ENCODE assay signal across 18 mouse cellular contexts in the genomic region with DNA sequence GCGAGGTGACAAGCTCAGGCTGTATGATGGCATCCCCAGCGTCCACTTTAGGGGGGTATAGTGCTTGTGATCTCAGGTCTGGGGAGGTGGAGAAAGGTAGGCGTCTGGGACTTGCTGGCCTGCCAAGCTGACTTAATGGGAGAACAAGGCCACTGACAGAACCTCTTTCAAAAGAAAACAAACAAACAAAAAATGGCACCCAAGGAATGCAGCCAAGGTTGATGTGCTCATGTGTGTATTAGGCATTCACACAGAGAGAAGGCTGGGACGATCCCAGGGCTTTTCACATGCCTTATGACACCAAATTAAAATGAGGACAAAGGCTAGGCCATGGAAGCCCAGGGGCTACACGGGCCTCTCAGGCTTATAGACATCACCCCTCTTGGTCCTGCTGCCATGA.
DNase-seq lines count a peak whose midpoint lies in the region; ATAC-seq and TF ChIP-seq lines count a peak whose summit lies in the region.
"Had no signal": no experiment of that assay in that cellular context is flagged by ENCODE, and none has a peak within 500 bp of the region (broad histone marks: within the 10 kb centered on the region; RNA-seq: fewer than 3 reads in every experiment).

No protein-coding gene starts in this region.

- no peak overlapping the region for H3K9ac ChIP-seq in hindbrain, embryonic 13.5 days
- no peak overlapping the region for H3K9ac ChIP-seq in hindbrain, embryonic 11.5 days (ENCODE audit: low read depth, low read length)
- no peak overlapping the region for H3K9ac ChIP-seq in midbrain, embryonic 13.5 days (replicated peaks)
- H3K9ac ChIP-seq in midbrain, embryonic 15.5 days, result no peak overlapping the region
- no peak overlapping the region for H3K9ac ChIP-seq in CH12.LX (ENCODE audit: insufficient read depth, low read depth)
- H3K9ac ChIP-seq: embryonic facial prominence, embryonic 12.5 days; forebrain, embryonic 15.5 days; forebrain, postnatal 0 days had no signal

- H3K4me2 ChIP-seq in hindbrain, embryonic 13.5 days, result no peak overlapping the region
- H3K4me2 ChIP-seq in hindbrain, embryonic 11.5 days (replicated peaks; ENCODE audit: low read depth, low read length), result no peak overlapping the region
- H3K4me2 ChIP-seq in midbrain, embryonic 13.5 days (replicated peaks), result no peak overlapping the region
- H3K4me2 ChIP-seq in midbrain, embryonic 15.5 days, result no peak overlapping the region
- no peak overlapping the region for H3K4me2 ChIP-seq in CH12.LX (ENCODE audit: insufficient read depth, low read depth, poor library complexity, severe bottlenecking)
- H3K4me2 ChIP-seq: embryonic facial prominence, embryonic 12.5 days; forebrain, embryonic 13.5 days; forebrain, embryonic 15.5 days had no signal

- no peaks in the 10 kb centered on the region for H3K9me3 ChIP-seq in hindbrain, embryonic 13.5 days
- no peaks in the 10 kb centered on the region for H3K9me3 ChIP-seq in hindbrain, embryonic 11.5 days (ENCODE audit: control insufficient read depth, low read length)
- H3K9me3 ChIP-seq in midbrain, embryonic 13.5 days, result no peaks in the 10 kb centered on the region
- H3K9me3 ChIP-seq in midbrain, embryonic 15.5 days, result no peaks in the 10 kb centered on the region
- H3K9me3 ChIP-seq in CH12.LX (replicated peaks; ENCODE audit: low read length), result peaks cover 9% of the 10 kb centered on the region
- H3K9me3 ChIP-seq: embryonic facial prominence, embryonic 10.5 days; embryonic facial prominence, embryonic 12.5 days; forebrain, embryonic 13.5 days; forebrain, embryonic 15.5 days had no signal

- in situ Hi-C loops in CH12.LX (cut with MboI; ENCODE audit: low pct_ligation_motif_present, low pct_unique_long_range_greater_than_20kb, low sequenced_read_pairs), result loop anchor here (5.0 kb wide), 1 partner anchor 37 kb away; no protein-coding TSS in a partner anchor

- H3K36me3 ChIP-seq in hindbrain, embryonic 13.5 days, result no peaks in the 10 kb centered on the region
- H3K36me3 ChIP-seq in hindbrain, embryonic 11.5 days (ENCODE audit: control insufficient read depth, insufficient read depth, low read length), result no peaks in the 10 kb centered on the region
- no peaks in the 10 kb centered on the region for H3K36me3 ChIP-seq in midbrain, embryonic 13.5 days
- no peaks in the 10 kb centered on the region for H3K36me3 ChIP-seq in midbrain, embryonic 15.5 days (replicated peaks)
- H3K36me3 ChIP-seq in CH12.LX (replicated peaks in 1 of 2; ENCODE audit: control insufficient read depth in 1 of 2, insufficient read depth in 1 of 2, low read length in 1 of 2), result peaks cover 15 to 59% of the 10 kb centered on the region in 2 experiments
- H3K36me3 ChIP-seq: embryonic facial prominence, embryonic 12.5 days; forebrain, embryonic 15.5 days had no signal

- H3K27me3 ChIP-seq in hindbrain, embryonic 13.5 days, result no peaks in the 10 kb centered on the region
- no peaks in the 10 kb centered on the region for H3K27me3 ChIP-seq in hindbrain, embryonic 11.5 days (ENCODE audit: control insufficient read depth, insufficient read depth, low read length)
- H3K27me3 ChIP-seq in midbrain, embryonic 13.5 days, result no peaks in the 10 kb centered on the region
- no peaks in the 10 kb centered on the region for H3K27me3 ChIP-seq in midbrain, embryonic 15.5 days (replicated peaks)
- H3K27me3 ChIP-seq in CH12.LX (replicated peaks), result no peaks in the 10 kb centered on the region
- H3K27me3 ChIP-seq: embryonic facial prominence, embryonic 12.5 days; forebrain, embryonic 13.5 days; forebrain, embryonic 15.5 days had no signal

- dilution Hi-C loops in CH12.LX (cut with MboI; ENCODE audit: extremely low pct_ligation_motif_present, extremely low pct_unique_long_range_greater_than_20kb, low sequenced_read_pairs), result no loop called here

- TF ChIP-seq EP300 in CH12.LX (IDR thresholded peaks at IDR 0.05; ENCODE audit: low read length), result no peak

- H3K27ac ChIP-seq in hindbrain, embryonic 13.5 days, result peak overlapping the region; percentile 15; the same call in 1 of the 2 replicates
- no peak overlapping the region for H3K27ac ChIP-seq in hindbrain, embryonic 11.5 days (ENCODE audit: low read depth, low read length)
- peak overlapping the region; percentile 56; the same call in 1 of the 2 replicates for H3K27ac ChIP-seq in midbrain, embryonic 13.5 days
- no peak overlapping the region for H3K27ac ChIP-seq in midbrain, embryonic 15.5 days
- H3K27ac ChIP-seq in CH12.LX (ENCODE audit: insufficient read depth, low read depth), result peak overlapping the region; percentile 92; the same call in 1 of the 2 replicates
- H3K27ac ChIP-seq: embryonic facial prominence, embryonic 10.5 days; embryonic facial prominence, embryonic 12.5 days; forebrain, embryonic 13.5 days; forebrain, embryonic 15.5 days had no signal

- peaks cover 65% of the 10 kb centered on the region for H3K79me2 ChIP-seq in CH12.LX (replicated peaks; ENCODE audit: control insufficient read depth, extremely low read depth, insufficient read depth, poor library complexity, severe bottlenecking)

- peaks cover 63% of the 10 kb centered on the region for H3K4me1 ChIP-seq in hindbrain, embryonic 13.5 days (replicated peaks)
- H3K4me1 ChIP-seq in hindbrain, embryonic 11.5 days (replicated peaks; ENCODE audit: control insufficient read depth, insufficient read depth, low read length), result peaks cover 6% of the 10 kb centered on the region
- peaks cover 34% of the 10 kb centered on the region for H3K4me1 ChIP-seq in midbrain, embryonic 13.5 days (replicated peaks)
- H3K4me1 ChIP-seq in midbrain, embryonic 15.5 days, result peaks cover 13% of the 10 kb centered on the region; the same call in 1 of the 2 replicates
- peaks cover 59 to 96% of the 10 kb centered on the region in 2 experiments for H3K4me1 ChIP-seq in CH12.LX (ENCODE audit: control insufficient read depth in 1 of 2, insufficient read depth in 2 of 2)
- H3K4me1 ChIP-seq: embryonic facial prominence, embryonic 12.5 days had no signal

- no peak for ATAC-seq in hindbrain, embryonic 13.5 days (ENCODE audit: low FRiP score)
- ATAC-seq in hindbrain, embryonic 11.5 days (ENCODE audit: low FRiP score), result no peak
- ATAC-seq in midbrain, embryonic 13.5 days, result no peak
- ATAC-seq in midbrain, embryonic 15.5 days (replicated peaks), result no peak
- ATAC-seq: CD4-positive, CD25-positive, alpha-beta regulatory T cell, adult 4 months; forebrain, embryonic 13.5 days; forebrain, embryonic 15.5 days had no signal

- WGBS in hindbrain, embryonic 13.5 days, result 72% methylated on average over 5 of the region's 5 CpGs
- WGBS in hindbrain, embryonic 11.5 days, result 74% methylated on average over 5 of the region's 5 CpGs
- 70% methylated on average over 5 of the region's 5 CpGs for WGBS in midbrain, embryonic 13.5 days
- WGBS in midbrain, embryonic 15.5 days, result 77% methylated on average over 5 of the region's 5 CpGs

- no peak overlapping the region for H3K4me3 ChIP-seq in hindbrain, embryonic 13.5 days
- H3K4me3 ChIP-seq in hindbrain, embryonic 11.5 days (ENCODE audit: low read depth, low read length), result no peak overlapping the region
- H3K4me3 ChIP-seq in midbrain, embryonic 13.5 days (replicated peaks), result no peak overlapping the region
- no peak overlapping the region for H3K4me3 ChIP-seq in midbrain, embryonic 15.5 days
- H3K4me3 ChIP-seq in CH12.LX (replicated peaks in 1 of 3; ENCODE audit: low read depth in 2 of 3, low read length in 2 of 3, poor library complexity in 1 of 3), result no peak overlapping the region
- H3K4me3 ChIP-seq: embryonic facial prominence, embryonic 10.5 days; embryonic facial prominence, embryonic 12.5 days; forebrain, embryonic 13.5 days; forebrain, embryonic 15.5 days had no signal

- no peak for TF ChIP-seq CTCF in CH12.LX (conservative IDR thresholded peaks at IDR 0.05 in 1 of 2, IDR thresholded peaks at IDR 0.05 in 1 of 2; ENCODE audit: low read depth in 2 of 2, low read length in 2 of 2)

- DNase-seq in hindbrain, embryonic 11.5 days (ENCODE audit: low spot score), result no peak
- DNase-seq in CH12.LX (ENCODE audit: extremely low read depth), result no peak
- no peak for DNase-seq in urinary bladder, adult 2 months (ENCODE audit: low spot score)
- DNase-seq: adrenal gland, postnatal 10 days; adrenal gland, postnatal 25 days; cerebellum, adult 11-12 months; cerebellum, adult 2 months; cerebellum, adult 9-10 months; cerebellum, postnatal 25 days; forebrain, postnatal 0 days had no signal

- no peak for TF ChIP-seq POLR2A in CH12.LX (IDR thresholded peaks at IDR 0.05; ENCODE audit: low read depth, low read length)

- no peak for TF ChIP-seq RAD21 in CH12.LX (IDR thresholded peaks at IDR 0.05; ENCODE audit: low read depth, low read length)

TF ChIP-seq in CH12.LX, 34 proteins besides CTCF, POLR2A, EP300 and RAD21:
- TF ChIP-seq TCF12 (IDR thresholded peaks at IDR 0.05; ENCODE audit: low read depth, low read length) (no peak), GABPA (IDR thresholded peaks at IDR 0.05; ENCODE audit: insufficient replicate concordance, low read depth, low read length) (no peak), MAZ (IDR thresholded peaks at IDR 0.05; ENCODE audit: low read depth, low read length) (no peak), KAT2A (IDR thresholded peaks at IDR 0.05; ENCODE audit: insufficient replicate concordance, low read length) (no peak), ZNF384 (IDR thresholded peaks at IDR 0.05; ENCODE audit: low read depth, low read length) (no peak), MXI1 (IDR thresholded peaks at IDR 0.05; ENCODE audit: low read depth, low read length) (no peak), ZKSCAN1 (IDR thresholded peaks at IDR 0.05; ENCODE audit: borderline replicate concordance, low read depth, low read length) (no peak), SMC3 (IDR thresholded peaks at IDR 0.05; ENCODE audit: low read depth, low read length) (no peak), JUND (conservative IDR thresholded peaks at IDR 0.05; ENCODE audit: low read depth, low read length) (no peak), MEF2A (IDR thresholded peaks at IDR 0.05; ENCODE audit: borderline replicate concordance, low read depth, low read length) (no peak), ZMIZ1 (IDR thresholded peaks at IDR 0.05; ENCODE audit: low read depth, low read length) (no peak), ELF1 (IDR thresholded peaks at IDR 0.05; ENCODE audit: low read depth, low read length) (no peak), ETS1 (conservative IDR thresholded peaks at IDR 0.05; ENCODE audit: low read depth, low read length) (no peak), IRF4 (IDR thresholded peaks at IDR 0.05; ENCODE audit: low read depth, low read length) (no peak), E2F4 (IDR thresholded peaks at IDR 0.05; ENCODE audit: insufficient replicate concordance, low read depth, low read length) (no peak), MAX (IDR thresholded peaks at IDR 0.05; ENCODE audit: low read length) (no peak), RCOR1 (conservative IDR thresholded peaks at IDR 0.05; ENCODE audit: low read depth, low read length) (no peak)
TF ChIP-seq in CH12.LX: peak in this region for 0.

Comparison
In these comparisons a context has a peak if more than half of its experiments do, and no peak if none do; other contexts are left out.
1. H3K27ac ChIP-seq: peak in hindbrain, embryonic 13.5 days (single experiment), midbrain, embryonic 13.5 days (single experiment) and CH12.LX (single experiment); none in hindbrain, embryonic 11.5 days (single experiment) and midbrain, embryonic 15.5 days (single experiment).